Mouse (Mus musculus): Measurements from ENCODE around the gene Lrrc4b. TPM values are rescaled to one million over a fixed set of nuclear protein-coding genes. Genes with fewer than 3 reads are reported as not detected.

Lrrc4b gene
- total RNA-seq, 1 experiment, result 0.18 TPM

DNA sequence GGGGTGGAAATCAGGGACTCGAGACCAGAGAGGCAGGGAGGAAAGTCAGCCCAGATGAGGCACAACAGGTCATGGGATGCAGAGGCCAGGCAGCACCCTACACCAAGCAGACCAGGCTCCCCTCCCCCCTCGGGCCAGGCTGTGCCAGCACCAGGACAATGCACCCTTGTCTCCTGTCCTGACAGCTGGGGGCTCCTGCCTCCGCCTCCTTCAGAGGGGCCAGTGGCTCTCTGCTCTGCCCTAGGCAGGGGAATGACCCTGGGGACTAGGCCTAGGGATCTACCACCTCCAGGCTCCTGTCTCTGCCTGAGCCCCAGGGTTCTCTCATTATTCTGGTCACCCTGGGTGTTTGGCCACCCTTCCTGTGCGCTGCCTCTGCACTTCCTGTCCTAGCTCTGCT, 45.6 kb downstream of the Lrrc4b start:
- TF ChIP-seq MAFK (IDR thresholded peaks at IDR 0.05; ENCODE audit: insufficient read depth, low read depth, low read length), result no peak
- no peak for TF ChIP-seq ZC3H11A (IDR thresholded peaks at IDR 0.05; ENCODE audit: borderline replicate concordance, low read depth, low read length)
- no peak for TF ChIP-seq CHD2 (IDR thresholded peaks at IDR 0.05; ENCODE audit: low read depth, low read length)
- TF ChIP-seq HCFC1 (IDR thresholded peaks at IDR 0.05; ENCODE audit: borderline replicate concordance, insufficient read depth, low read length), result no peak
- TF ChIP-seq ZNF384 (IDR thresholded peaks at IDR 0.05; ENCODE audit: low read depth, low read length), result no peak
- Histone ChIP-seq H3K27ac (ENCODE audit: insufficient read depth, low read depth, low read length, poor library complexity, severe bottlenecking) (no peak overlapping the region), H3K4me3 (ENCODE audit: insufficient read depth in 1 of 2, low read depth in 1 of 2, low read length in 2 of 2, poor library complexity in 1 of 2, severe bottlenecking in 1 of 2) (no peak overlapping the region), H3K4me1 (ENCODE audit: control insufficient read depth in 2 of 2, insufficient read depth in 2 of 2, low read length in 2 of 2, poor library complexity in 1 of 2) (peaks cover 0 to 9% of the 10 kb centered on the region in 2 experiments; a peak in 1 of 4 replicates), H3K36me3 (ENCODE audit: control insufficient read depth, insufficient read depth, low read length, poor library complexity, severe bottlenecking) (no peaks in the 10 kb centered on the region), H3K9me3 (ENCODE audit: control insufficient read depth, insufficient read depth, low read depth, low read length) (no peaks in the 10 kb centered on the region), H3K9ac (ENCODE audit: insufficient read depth, low read depth, low read length, poor library complexity, severe bottlenecking) (no peak overlapping the region)
- DNase-seq (ENCODE audit: low read depth, low spot score), result no peak
- in situ Hi-C loops (cut with MboI; ENCODE audit: low sequenced_read_pairs in 2 of 2, unreplicated experiment in 2 of 2), result no loop called here

- no peak for DNase-seq (ENCODE audit: low read depth, low spot score)
- Histone ChIP-seq H3K9me3 (ENCODE audit: control insufficient read depth, insufficient read depth, low read depth, low read length) (no peaks in the 10 kb centered on the region), H3K4me1 (ENCODE audit: control insufficient read depth in 2 of 2, insufficient read depth in 2 of 2, low read length in 2 of 2, poor library complexity in 1 of 2) (peaks cover 0 to 9% of the 10 kb centered on the region in 2 experiments; a peak in 1 of 4 replicates), H3K9ac (ENCODE audit: insufficient read depth, low read depth, low read length, poor library complexity, severe bottlenecking) (no peak overlapping the region), H3K27ac (ENCODE audit: insufficient read depth, low read depth, low read length, poor library complexity, severe bottlenecking) (no peak overlapping the region), H3K4me3 (ENCODE audit: insufficient read depth in 1 of 2, low read depth in 1 of 2, low read length in 2 of 2, poor library complexity in 1 of 2, severe bottlenecking in 1 of 2) (no peak overlapping the region), H3K36me3 (ENCODE audit: control insufficient read depth, insufficient read depth, low read length, poor library complexity, severe bottlenecking) (no peaks in the 10 kb centered on the region)
- in situ Hi-C loops (cut with MboI; ENCODE audit: low sequenced_read_pairs in 2 of 2, unreplicated experiment in 2 of 2), result no loop called here
- no peak for TF ChIP-seq ZNF384 (IDR thresholded peaks at IDR 0.05; ENCODE audit: low read depth, low read length)
- TF ChIP-seq ZC3H11A (IDR thresholded peaks at IDR 0.05; ENCODE audit: borderline replicate concordance, low read depth, low read length), result no peak
- no peak for TF ChIP-seq MAFK (IDR thresholded peaks at IDR 0.05; ENCODE audit: insufficient read depth, low read depth, low read length)
- no peak for TF ChIP-seq HCFC1 (IDR thresholded peaks at IDR 0.05; ENCODE audit: borderline replicate concordance, insufficient read depth, low read length)
Measured at GRCm38 (mm10) chr7:44475046-44475614, 46.3 kb downstream of the Lrrc4b start.

DNA sequence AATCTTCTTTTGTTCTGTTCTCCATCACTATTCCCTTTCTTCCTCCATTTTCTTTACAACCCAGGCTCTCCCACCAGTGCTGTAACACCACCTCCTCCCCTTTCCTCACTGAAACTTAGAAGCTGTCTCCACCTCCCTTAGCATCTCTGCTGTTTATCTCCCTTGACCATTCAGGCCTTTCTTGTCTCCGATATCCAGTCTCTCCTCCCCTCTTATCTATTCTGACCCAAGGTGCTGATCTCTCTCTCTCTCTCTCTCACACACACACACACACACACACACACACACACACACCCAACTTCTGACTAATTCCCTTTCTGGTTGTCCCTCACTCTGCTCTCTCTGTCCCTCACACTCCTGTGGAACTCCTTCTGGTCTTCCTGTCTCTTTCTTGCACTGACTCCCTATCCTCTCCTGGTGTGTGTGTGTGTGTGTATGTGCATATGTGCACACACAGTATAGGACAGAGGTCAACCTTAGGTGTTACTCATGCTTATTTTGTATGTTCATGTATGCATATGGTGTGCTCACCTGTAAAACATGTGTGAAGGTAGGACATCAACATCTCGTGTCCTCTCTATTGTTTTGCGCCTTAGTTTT, 54.1 kb downstream of the Lrrc4b start:
- in situ Hi-C loops (cut with MboI; ENCODE audit: low sequenced_read_pairs in 2 of 2, unreplicated experiment in 2 of 2), result no loop called here
- no peak overlapping the region for H3K9ac ChIP-seq (ENCODE audit: insufficient read depth, low read depth, low read length, poor library complexity, severe bottlenecking)
- no peak overlapping the region for H3K27ac ChIP-seq (ENCODE audit: insufficient read depth, low read depth, low read length, poor library complexity, severe bottlenecking)
- no peak for DNase-seq (ENCODE audit: low read depth, low spot score)
- peaks cover 0 to 16% of the 10 kb centered on the region in 2 experiments; a peak in 1 of 4 replicates for H3K4me1 ChIP-seq (ENCODE audit: control insufficient read depth in 2 of 2, insufficient read depth in 2 of 2, low read length in 2 of 2, poor library complexity in 1 of 2)
- H3K4me3 ChIP-seq (ENCODE audit: insufficient read depth in 1 of 2, low read depth in 1 of 2, low read length in 2 of 2, poor library complexity in 1 of 2, severe bottlenecking in 1 of 2), result no peak overlapping the region
- no peak for TF ChIP-seq CHD2 (IDR thresholded peaks at IDR 0.05; ENCODE audit: low read depth, low read length)
- no peaks in the 10 kb centered on the region for H3K9me3 ChIP-seq (ENCODE audit: control insufficient read depth, insufficient read depth, low read depth, low read length)
- no peaks in the 10 kb centered on the region; the same call in 1 of the 2 replicates for H3K36me3 ChIP-seq (ENCODE audit: control insufficient read depth, insufficient read depth, low read length, poor library complexity, severe bottlenecking)

DNA sequence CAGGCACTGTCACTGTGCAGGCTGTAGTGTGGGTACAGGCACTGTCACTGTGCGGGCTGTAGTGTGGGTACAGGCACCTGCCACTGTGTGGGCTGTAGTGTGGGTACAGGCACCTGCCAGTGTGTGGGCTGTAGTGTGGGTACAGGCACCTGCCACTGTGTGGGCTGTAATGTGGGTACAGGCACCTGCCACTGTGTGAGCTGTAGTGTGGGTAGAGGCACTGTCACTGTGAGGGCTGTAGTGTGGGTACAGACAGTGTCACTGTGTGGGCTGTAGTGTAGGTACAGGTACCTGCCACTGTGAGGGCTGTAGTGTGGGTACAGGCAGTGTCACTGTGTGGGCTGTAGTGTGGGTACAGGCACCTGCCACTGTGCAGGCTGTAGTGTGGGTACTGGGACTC, 55.3 kb downstream of the Lrrc4b start:
- no peak for DNase-seq (ENCODE audit: low read depth, low spot score)
- peaks cover 0 to 16% of the 10 kb centered on the region in 2 experiments; a peak in 1 of 4 replicates for H3K4me1 ChIP-seq (ENCODE audit: control insufficient read depth in 2 of 2, insufficient read depth in 2 of 2, low read length in 2 of 2, poor library complexity in 1 of 2)
- TF ChIP-seq CHD2 (IDR thresholded peaks at IDR 0.05; ENCODE audit: low read depth, low read length) (no peak), HCFC1 (IDR thresholded peaks at IDR 0.05; ENCODE audit: borderline replicate concordance, insufficient read depth, low read length) (no peak), MAFK (IDR thresholded peaks at IDR 0.05; ENCODE audit: insufficient read depth, low read depth, low read length) (no peak), ZC3H11A (IDR thresholded peaks at IDR 0.05; ENCODE audit: borderline replicate concordance, low read depth, low read length) (no peak), ZNF384 (IDR thresholded peaks at IDR 0.05; ENCODE audit: low read depth, low read length) (no peak)
- H3K9me3 ChIP-seq (ENCODE audit: control insufficient read depth, insufficient read depth, low read depth, low read length), result no peaks in the 10 kb centered on the region
- H3K36me3 ChIP-seq (ENCODE audit: control insufficient read depth, insufficient read depth, low read length, poor library complexity, severe bottlenecking), result peaks cover 8% of the 10 kb centered on the region; the same call in 1 of the 2 replicates
- H3K27ac ChIP-seq (ENCODE audit: insufficient read depth, low read depth, low read length, poor library complexity, severe bottlenecking), result no peak overlapping the region
- no peak overlapping the region for H3K4me3 ChIP-seq (ENCODE audit: insufficient read depth in 1 of 2, low read depth in 1 of 2, low read length in 2 of 2, poor library complexity in 1 of 2, severe bottlenecking in 1 of 2)
- H3K9ac ChIP-seq (ENCODE audit: insufficient read depth, low read depth, low read length, poor library complexity, severe bottlenecking), result no peak overlapping the region
- in situ Hi-C loops (cut with MboI; ENCODE audit: low sequenced_read_pairs in 2 of 2, unreplicated experiment in 2 of 2), result no loop called here
